Mouse (Mus musculus): ENCODE data around the gene Casq1. TPM values are rescaled to one million over a fixed set of nuclear protein-coding genes. Genes with fewer than 3 reads are reported as not detected.

Casq1 gene
- polyA plus RNA-seq, 1 experiment = 73.1 TPM

GRCm38 (mm10) chr1:172207111-172207584, 12.5 kb downstream of the Casq1 start:
- Histone ChIP-seq H3ac (ENCODE audit: control insufficient read depth, insufficient read length) (no peak overlapping the region), H3K4me2 (ENCODE audit: low read depth) (peak overlapping the region; percentile 65), H3K4me3 (peak overlapping the region; percentile 68), H3K79me2 (ENCODE audit: control insufficient read depth, insufficient read depth) (peaks cover 10% of the 10 kb centered on the region), H3K27me3 (ENCODE audit: control insufficient read depth, insufficient read depth, insufficient read length) (no peaks in the 10 kb centered on the region), H3K36me3 (ENCODE audit: control insufficient read depth, insufficient read depth) (no peaks in the 10 kb centered on the region)
- TF ChIP-seq USF1 (IDR thresholded peaks at IDR 0.05; ENCODE audit: low read depth) = no peak
- no peak for TF ChIP-seq POLR2AphosphoS2 (IDR thresholded peaks at IDR 0.05; ENCODE audit: insufficient read length, low read depth)
- TF ChIP-seq SRF (IDR thresholded peaks at IDR 0.05; ENCODE audit: control insufficient read depth, insufficient read length, low read depth) = no peak
- TF ChIP-seq REST (IDR thresholded peaks at IDR 0.05; ENCODE audit: insufficient read depth, insufficient read length) = no peak
- TF ChIP-seq MYOD1 (IDR thresholded peaks at IDR 0.05; ENCODE audit: control insufficient read depth in 1 of 3, insufficient read length in 2 of 3, low read depth in 2 of 3) = no peak
- no peak for TF ChIP-seq MYOG (IDR thresholded peaks at IDR 0.05; ENCODE audit: control insufficient read depth in 1 of 3, insufficient read depth in 1 of 3, insufficient read length in 2 of 3, low read depth in 2 of 3)
- TF ChIP-seq E2F4 (IDR thresholded peaks at IDR 0.05; ENCODE audit: insufficient read depth) = no peak

- Histone ChIP-seq H3K4me3 (peak within 1 kb of the TSS; percentile 68), H3K36me3 (ENCODE audit: control insufficient read depth, insufficient read depth) (no peaks in the 10 kb centered on the region), H3ac (ENCODE audit: control insufficient read depth, insufficient read length) (peak within 1 kb of the TSS; percentile 38), H3K4me2 (ENCODE audit: low read depth) (peak within 1 kb of the TSS; percentile 88), H3K27me3 (ENCODE audit: control insufficient read depth, insufficient read depth, insufficient read length) (no peaks in the 10 kb centered on the region), H3K79me2 (ENCODE audit: control insufficient read depth, insufficient read depth) (peaks cover 10% of the 10 kb centered on the region)
- no peak for TF ChIP-seq CEBPB (IDR thresholded peaks at IDR 0.05; ENCODE audit: insufficient read depth, poor library complexity, severe bottlenecking)
- TF ChIP-seq USF1 (IDR thresholded peaks at IDR 0.05; ENCODE audit: low read depth) = no peak
- TF ChIP-seq TCF3 (IDR thresholded peaks at IDR 0.05; ENCODE audit: insufficient read length, low read depth) = no peak
- TF ChIP-seq TCF12 (IDR thresholded peaks at IDR 0.05; ENCODE audit: insufficient read depth, poor library complexity, severe bottlenecking) = no peak
- TF ChIP-seq MYOG (IDR thresholded peaks at IDR 0.05; ENCODE audit: control insufficient read depth in 1 of 3, insufficient read depth in 1 of 3, insufficient read length in 2 of 3, low read depth in 2 of 3) = no peak
- TF ChIP-seq E2F4 (IDR thresholded peaks at IDR 0.05; ENCODE audit: insufficient read depth) = no peak
- peak; percentile 80 for TF ChIP-seq POLR2A (IDR thresholded peaks at IDR 0.05; ENCODE audit: insufficient read length, low read depth)
- TF ChIP-seq REST (IDR thresholded peaks at IDR 0.05; ENCODE audit: insufficient read depth, insufficient read length) = no peak
- TF ChIP-seq POLR2AphosphoS2 (IDR thresholded peaks at IDR 0.05; ENCODE audit: insufficient read length, low read depth) = peak; percentile 59
- TF ChIP-seq MYOD1 (IDR thresholded peaks at IDR 0.05; ENCODE audit: control insufficient read depth in 1 of 3, insufficient read length in 2 of 3, low read depth in 2 of 3) = no peak
- no peak for TF ChIP-seq SRF (IDR thresholded peaks at IDR 0.05; ENCODE audit: control insufficient read depth, insufficient read length, low read depth)
Measured at GRCm38 (mm10) chr1:172206141-172206917, 13.3 kb downstream of the Casq1 start, which contains the start of gene Pea15a. TSS of gene Pea15a (minus strand) at chr1:172206804.

- no peak for TF ChIP-seq MAX (IDR thresholded peaks at IDR 0.05; ENCODE audit: low read depth)
- TF ChIP-seq MYOD1 (IDR thresholded peaks at IDR 0.05; ENCODE audit: control insufficient read depth in 1 of 3, insufficient read length in 2 of 3, low read depth in 2 of 3) = no peak
- TF ChIP-seq POLR2A (IDR thresholded peaks at IDR 0.05; ENCODE audit: insufficient read length, low read depth) = no peak
- TF ChIP-seq POLR2AphosphoS2 (IDR thresholded peaks at IDR 0.05; ENCODE audit: insufficient read length, low read depth) = peak; percentile 60
- TF ChIP-seq CEBPB (IDR thresholded peaks at IDR 0.05; ENCODE audit: insufficient read depth, poor library complexity, severe bottlenecking) = no peak
- TF ChIP-seq SRF (IDR thresholded peaks at IDR 0.05; ENCODE audit: control insufficient read depth, insufficient read length, low read depth) = no peak
- Histone ChIP-seq H3K79me2 (ENCODE audit: control insufficient read depth, insufficient read depth) (peaks cover 12% of the 10 kb centered on the region), H3K4me3 (peak overlapping the region; percentile 68), H3K4me2 (ENCODE audit: low read depth) (peak overlapping the region; percentile 88), H3K27me3 (ENCODE audit: control insufficient read depth, insufficient read depth, insufficient read length) (no peaks in the 10 kb centered on the region), H3ac (ENCODE audit: control insufficient read depth, insufficient read length) (peak overlapping the region; percentile 38), H3K36me3 (ENCODE audit: control insufficient read depth, insufficient read depth) (no peaks in the 10 kb centered on the region)
Measured at GRCm38 (mm10) chr1:172205741-172206087, 14.0 kb downstream of the Casq1 start.

- Histone ChIP-seq H3K36me3 (ENCODE audit: control insufficient read depth, insufficient read depth) (peaks cover 4% of the 10 kb centered on the region), H3K4me3 (peak overlapping the region; percentile 68), H3K4me2 (ENCODE audit: low read depth) (peak overlapping the region; percentile 88), H3K79me2 (ENCODE audit: control insufficient read depth, insufficient read depth) (peaks cover 14% of the 10 kb centered on the region), H3K27me3 (ENCODE audit: control insufficient read depth, insufficient read depth, insufficient read length) (no peaks in the 10 kb centered on the region), H3ac (ENCODE audit: control insufficient read depth, insufficient read length) (peak overlapping the region; percentile 38)
- TF ChIP-seq MYOG (IDR thresholded peaks at IDR 0.05; ENCODE audit: control insufficient read depth in 1 of 3, insufficient read depth in 1 of 3, insufficient read length in 2 of 3, low read depth in 2 of 3) (peak in 1 of 3 experiments; percentile 33), REST (IDR thresholded peaks at IDR 0.05; ENCODE audit: insufficient read depth, insufficient read length) (no peak), MYOD1 (IDR thresholded peaks at IDR 0.05; ENCODE audit: control insufficient read depth in 1 of 3, insufficient read length in 2 of 3, low read depth in 2 of 3) (peak in 2 of 3 experiments; percentile 44 to 69)
Measured at GRCm38 (mm10) chr1:172204814-172205740, 14.6 kb downstream of the Casq1 start.
